Mouse (Mus musculus): ENCODE data around the gene Rrm2.

DNA sequence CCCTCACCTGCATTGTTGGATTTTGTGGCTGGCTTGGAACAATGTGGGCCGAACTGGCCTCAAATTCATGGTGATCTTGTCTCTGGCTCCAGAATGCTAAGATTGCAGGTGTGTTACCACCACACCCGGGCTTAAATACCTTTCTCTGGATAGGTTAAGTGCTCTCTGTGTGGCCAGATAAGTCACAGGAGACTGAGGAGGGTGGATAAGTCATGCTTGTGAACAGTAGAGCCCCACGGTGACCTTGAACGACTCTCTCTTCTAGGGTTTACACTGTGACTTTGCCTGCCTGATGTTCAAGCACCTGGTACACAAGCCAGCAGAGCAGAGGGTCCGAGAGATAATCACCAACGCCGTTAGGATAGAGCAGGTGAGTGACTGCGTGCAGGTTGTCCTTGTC is 4.4 kb downstream of the Rrm2 start:
- TF ChIP-seq GATA1 (IDR thresholded peaks at IDR 0.05; ENCODE audit: borderline replicate concordance, low read length) (no peak), FLI1 (IDR thresholded peaks at IDR 0.05; ENCODE audit: low read length) (no peak)
